Mouse (Mus musculus) adrenal gland, postnatal 4 days (tissue): ENCODE data around the gene Aldh3b2. TPM values are rescaled to one million over a fixed set of nuclear protein-coding genes. Genes with fewer than 3 reads are reported as not detected.

Experiments used
- DNase-seq, 2 experiments: peaks; one replicate each; pipeline ENCODE4 v3.0.0; 2021 to 2022; ENCODE audit warnings: low spot score in 2 of 2, mixed read lengths in 2 of 2
- total RNA-seq, 2 experiments: library from RNA; stranded (reverse); gene quantifications; 2 replicates each; pipeline ENCODE4 v1.2.3; 2021

Aldh3b2 gene
- total RNA-seq, 2 experiments from 2014 or later, result 7.5 to 8.4 TPM

GRCm38 (mm10) chr19:3985261-3985681 lies 13.1 kb downstream of the Aldh3b2 start:
- peak in 1 of 2 experiments; percentile 50 for DNase-seq

- DNase-seq, result peak; percentile 63 to 76
Measured at GRCm38 (mm10) chr19:3986334-3986733, 14.2 kb downstream of the Aldh3b2 start, which contains the start of gene Acy3. TSS of gene Acy3 (plus strand) at chr19:3986570.

DNA sequence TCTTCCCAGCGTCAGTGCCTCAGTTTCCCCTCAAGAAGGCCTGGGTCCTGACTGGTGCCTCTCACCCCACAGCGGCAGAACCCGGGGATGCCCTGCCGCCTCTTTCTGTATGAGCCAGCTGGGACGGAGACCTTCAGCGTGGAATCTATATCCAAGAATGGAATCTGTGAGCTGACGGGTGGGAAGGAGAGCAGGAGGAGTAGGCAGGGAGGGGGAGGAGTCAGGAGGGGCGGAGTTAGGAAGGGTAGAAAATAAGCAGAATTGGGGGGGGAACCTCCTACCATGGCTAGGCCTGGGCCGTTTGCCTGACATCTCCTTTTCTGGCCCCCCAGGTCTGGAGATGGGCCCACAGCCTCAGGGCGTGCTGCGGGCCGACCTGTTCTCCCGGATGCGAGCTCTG lies 15.9 kb downstream of the Aldh3b2 start:
- no peak for DNase-seq

DNA sequence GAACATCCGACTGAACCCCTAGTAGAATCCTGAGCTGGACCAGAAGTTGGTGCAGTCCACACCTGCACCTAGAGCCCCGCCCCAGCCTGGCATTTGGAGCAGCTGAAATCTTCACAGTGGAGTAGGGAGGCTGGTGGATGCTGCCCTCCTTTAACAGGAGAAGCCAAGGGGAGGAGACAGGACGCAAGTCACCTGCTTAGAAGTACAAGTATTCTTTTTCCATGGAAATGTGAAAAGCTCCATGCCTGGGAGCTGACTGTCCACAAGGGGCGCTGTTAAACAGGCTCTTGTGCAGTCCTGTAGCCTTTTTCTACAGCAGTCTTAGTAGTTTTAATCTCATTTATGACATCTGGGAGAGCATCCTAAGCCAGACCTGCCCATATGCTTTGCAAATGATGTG lies 16.6 kb downstream of the Aldh3b2 start:
- DNase-seq, result no peak

- no peak for DNase-seq
Measured at GRCm38 (mm10) chr19:3990804-3991203, 18.7 kb downstream of the Aldh3b2 start.

DNA sequence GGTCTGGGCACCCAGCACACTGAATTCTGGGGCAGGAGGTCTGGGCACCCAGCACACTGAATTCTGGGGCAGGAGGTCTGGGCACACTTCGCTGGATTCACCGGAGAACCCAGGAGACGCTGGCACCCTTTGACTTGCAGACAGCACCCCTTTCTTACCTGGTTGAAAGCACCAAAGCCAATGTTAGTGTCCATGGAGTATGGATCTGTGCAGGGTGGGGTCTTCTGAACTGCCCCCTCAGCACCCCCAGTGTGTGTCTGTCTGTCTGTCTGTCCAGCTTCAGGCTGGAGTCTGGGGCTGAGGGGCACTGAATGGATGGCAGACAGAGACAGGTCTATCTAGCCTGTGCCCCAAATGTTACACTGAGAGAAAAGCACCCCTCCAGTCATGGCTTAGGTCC lies 19.4 kb downstream of the Aldh3b2 start:
- no peak for DNase-seq

- DNase-seq, result no peak
Measured at GRCm38 (mm10) chr19:3991966-3992365, 19.8 kb downstream of the Aldh3b2 start.

- no peak for DNase-seq
Measured at GRCm38 (mm10) chr19:3992416-3992815, 20.3 kb downstream of the Aldh3b2 start, which contains the start of gene Tbx10. TSS of gene Tbx10 (plus strand) at chr19:3992752.

GRCm38 (mm10) chr19:3994932-3995331 lies 22.8 kb downstream of the Aldh3b2 start:
- DNase-seq, result no peak

DNA sequence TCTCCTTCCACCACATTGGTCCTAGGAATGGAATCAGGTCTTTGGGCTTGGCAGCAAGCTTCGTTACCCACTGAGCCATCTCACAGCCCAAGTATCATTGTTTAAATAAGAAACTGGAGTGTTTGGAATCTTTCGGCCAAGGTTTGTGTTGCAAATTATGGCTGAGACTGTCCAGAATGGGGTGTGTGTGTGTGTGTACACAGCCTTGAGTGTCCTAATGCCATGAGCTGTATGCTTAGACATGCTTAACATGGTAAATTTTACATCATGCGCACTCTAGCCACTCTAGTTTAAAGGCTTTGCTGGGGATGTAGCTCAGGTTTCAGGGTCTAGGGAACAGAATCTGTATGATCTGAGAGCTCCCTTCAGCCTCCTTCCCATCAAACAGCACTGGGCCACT lies 23.4 kb downstream of the Aldh3b2 start:
- no peak for DNase-seq

DNA sequence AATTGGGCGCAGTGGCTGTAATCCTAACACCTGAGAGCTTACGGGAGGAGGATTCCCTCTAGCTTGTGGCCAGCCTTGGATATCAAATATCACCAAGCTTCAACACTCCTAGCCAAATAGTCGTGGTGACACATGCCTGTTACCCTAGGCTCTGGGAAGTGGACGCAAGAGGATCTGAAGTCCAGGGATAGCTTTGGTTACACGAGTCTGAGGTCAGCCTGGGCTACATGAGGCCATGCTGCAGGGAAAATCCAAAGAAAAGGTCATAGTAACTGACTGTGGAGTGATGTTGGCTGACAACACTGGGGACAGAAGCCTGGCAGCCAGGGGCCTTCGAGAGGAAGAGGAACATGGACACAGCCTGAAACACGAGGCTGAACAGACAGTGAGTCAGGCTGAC lies 24.0 kb downstream of the Aldh3b2 start:
- no peak for DNase-seq

GRCm38 (mm10) chr19:3996747-3997146 lies 24.6 kb downstream of the Aldh3b2 start:
- no peak for DNase-seq

DNA sequence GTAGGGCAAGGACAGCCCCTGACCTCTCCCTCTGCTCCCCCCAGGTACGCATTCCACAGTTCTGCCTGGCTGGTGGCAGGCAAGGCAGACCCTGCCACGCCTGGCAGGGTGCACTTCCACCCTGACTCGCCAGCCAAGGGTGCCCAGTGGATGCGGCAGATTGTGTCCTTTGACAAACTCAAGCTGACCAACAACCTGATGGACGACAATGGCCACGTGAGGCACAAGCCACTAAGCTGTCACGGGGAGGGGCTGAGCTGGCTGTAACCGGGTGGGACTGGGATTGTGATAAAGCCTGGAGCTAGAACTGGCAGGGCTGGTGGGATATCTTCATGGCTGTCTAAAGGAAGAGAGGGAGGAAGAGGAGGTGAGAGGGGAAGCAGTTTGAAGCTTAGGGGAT lies 25.1 kb downstream of the Aldh3b2 start:
- no peak for DNase-seq

GRCm38 (mm10) chr19:3998335-3998734 lies 26.2 kb downstream of the Aldh3b2 start:
- DNase-seq, result no peak

- no peak for DNase-seq
Measured at GRCm38 (mm10) chr19:3999121-3999730, 27.1 kb downstream of the Aldh3b2 start.

DNA sequence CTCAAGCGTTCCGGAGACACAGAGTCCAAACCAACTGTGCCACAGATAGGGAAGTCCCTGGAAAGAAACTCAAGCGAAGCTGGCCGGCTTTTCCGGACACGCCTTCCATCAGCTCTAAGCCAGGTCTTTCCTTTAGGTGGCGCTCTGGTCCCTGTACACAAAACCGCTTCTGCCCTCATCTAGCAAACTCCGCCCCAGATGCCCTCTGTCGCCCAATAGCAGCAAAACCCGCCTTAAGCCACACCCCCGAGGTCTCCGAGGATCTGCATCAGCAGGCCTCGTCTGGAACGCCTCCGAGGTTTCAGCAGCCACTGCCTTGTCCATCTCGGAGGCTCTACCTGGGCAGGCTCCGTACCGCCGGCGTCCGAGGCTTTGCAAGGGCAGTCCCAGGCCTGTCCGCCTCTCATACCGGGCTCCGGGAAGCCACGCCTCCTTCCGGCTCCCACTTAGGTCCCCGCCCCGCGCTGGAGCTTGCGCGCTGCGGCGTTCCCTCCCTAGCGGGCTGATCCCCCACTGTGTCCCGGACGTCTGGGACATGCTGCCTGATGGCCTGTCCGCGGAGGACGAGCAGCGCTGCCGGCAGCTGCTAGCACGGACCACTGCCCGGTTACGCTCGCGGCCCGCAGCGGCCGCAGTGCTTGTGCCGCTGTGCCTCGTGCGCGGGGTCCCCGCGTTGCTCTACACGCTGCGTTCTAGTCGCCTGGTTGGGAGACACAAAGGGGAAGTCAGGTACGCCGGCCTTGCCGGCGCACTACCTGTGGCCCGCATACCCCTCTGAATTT lies 28.2 kb downstream of the Aldh3b2 start, which contains the start of the genes Nudt8 and Gm49405:
TSS of gene Nudt8 (plus strand) at position 462 of the 782 bp plus-strand sequence.
TSS of gene Gm49405 (plus strand) at position 508 of the 782 bp plus-strand sequence.
- peak; percentile 71 to 92 for DNase-seq

DNA sequence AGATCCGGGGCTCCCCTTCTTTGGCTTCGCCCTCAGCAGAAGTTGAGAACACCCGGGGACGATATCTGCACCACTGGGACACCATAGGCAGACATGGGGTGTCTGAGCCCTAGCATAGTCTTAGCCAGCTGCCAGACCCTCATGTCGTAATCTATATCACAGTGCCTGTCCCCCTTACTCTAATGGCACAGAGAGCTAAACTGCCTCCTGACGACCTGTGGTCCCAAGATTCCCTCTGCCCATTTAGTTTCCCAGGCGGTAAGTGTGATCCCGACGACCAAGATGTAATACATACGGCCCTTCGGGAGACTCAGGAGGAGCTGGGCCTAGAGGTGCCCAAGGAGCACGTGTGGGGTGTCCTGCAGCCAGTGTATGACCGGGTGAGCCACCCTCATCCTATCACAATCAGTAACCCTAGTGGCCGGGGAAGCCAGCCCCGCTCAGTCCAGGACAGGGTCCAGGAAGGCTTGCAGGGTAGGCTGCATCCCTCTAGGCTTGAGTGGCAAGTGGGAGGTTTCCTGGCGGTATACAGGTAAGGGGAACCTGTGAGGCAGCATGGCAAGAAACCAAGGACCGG lies 28.9 kb downstream of the Aldh3b2 start:
- DNase-seq, result no peak

GRCm38 (mm10) chr19:4001752-4002151 lies 29.6 kb downstream of the Aldh3b2 start:
- DNase-seq, result no peak

DNA sequence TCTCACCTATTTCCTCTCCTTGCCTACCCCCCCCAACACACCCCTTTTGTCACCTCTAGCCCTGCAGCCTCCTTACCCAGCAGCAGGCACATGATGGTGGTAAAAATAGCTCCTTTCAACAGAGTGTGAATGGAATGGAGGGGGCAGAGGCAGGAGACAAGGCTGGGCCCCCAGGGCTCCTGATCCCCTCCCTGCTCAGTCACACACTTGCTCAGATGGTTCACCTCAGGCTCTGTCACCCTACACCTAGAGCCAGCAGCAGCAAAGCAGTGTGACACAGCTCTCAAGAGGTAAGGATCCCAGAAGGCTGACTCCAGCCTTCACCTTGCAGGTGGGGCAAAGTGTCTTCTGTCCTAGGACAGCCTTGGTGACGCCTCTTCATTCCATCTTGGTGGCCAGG lies 31.0 kb downstream of the Aldh3b2 start, which contains the start of gene Doc2g:
TSS of gene Doc2g (plus strand) at position 202 of the 400 bp plus-strand sequence.
- no peak for DNase-seq

DNA sequence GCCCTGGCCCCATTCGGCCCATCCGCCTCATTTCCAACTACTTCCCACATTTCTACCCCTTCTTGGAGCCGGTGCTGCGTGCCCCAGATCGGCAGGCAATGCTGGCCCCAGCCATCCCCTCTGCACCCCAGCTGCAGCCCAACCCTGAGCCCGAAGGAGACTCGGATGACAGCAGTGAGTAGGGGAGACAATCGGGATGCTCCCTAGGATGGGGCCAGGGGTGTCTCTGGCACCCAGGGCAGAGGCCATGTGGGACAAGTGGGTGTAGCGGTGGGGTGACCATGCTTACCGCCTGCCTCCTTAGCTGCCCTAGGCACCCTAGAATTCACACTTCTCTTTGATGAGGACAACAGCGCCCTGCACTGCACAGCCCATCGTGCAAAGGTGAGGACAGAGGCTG lies 31.5 kb downstream of the Aldh3b2 start:
- DNase-seq, result no peak

DNA sequence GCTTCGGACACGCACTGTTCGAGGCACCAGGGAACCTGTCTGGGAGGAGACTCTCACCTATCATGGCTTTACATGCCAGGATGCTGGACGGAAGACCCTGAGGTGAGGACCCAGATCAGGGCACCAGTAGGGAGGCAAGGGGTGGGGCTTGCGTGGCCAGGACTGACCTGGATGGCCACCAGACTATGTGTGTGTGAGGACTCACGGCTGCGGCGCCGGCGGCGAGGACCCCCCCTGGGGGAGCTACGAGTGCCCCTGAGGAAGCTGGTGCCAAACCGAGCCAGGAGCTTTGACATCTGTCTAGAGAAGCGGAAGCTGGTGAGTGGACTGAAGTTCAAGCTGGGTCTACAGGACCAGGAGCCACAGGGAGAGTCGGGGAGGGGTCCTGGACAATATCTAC lies 32.2 kb downstream of the Aldh3b2 start:
- no peak for DNase-seq

GRCm38 (mm10) chr19:4005091-4005490 lies 33.0 kb downstream of the Aldh3b2 start:
- no peak for DNase-seq
